In the genomic region with DNA sequence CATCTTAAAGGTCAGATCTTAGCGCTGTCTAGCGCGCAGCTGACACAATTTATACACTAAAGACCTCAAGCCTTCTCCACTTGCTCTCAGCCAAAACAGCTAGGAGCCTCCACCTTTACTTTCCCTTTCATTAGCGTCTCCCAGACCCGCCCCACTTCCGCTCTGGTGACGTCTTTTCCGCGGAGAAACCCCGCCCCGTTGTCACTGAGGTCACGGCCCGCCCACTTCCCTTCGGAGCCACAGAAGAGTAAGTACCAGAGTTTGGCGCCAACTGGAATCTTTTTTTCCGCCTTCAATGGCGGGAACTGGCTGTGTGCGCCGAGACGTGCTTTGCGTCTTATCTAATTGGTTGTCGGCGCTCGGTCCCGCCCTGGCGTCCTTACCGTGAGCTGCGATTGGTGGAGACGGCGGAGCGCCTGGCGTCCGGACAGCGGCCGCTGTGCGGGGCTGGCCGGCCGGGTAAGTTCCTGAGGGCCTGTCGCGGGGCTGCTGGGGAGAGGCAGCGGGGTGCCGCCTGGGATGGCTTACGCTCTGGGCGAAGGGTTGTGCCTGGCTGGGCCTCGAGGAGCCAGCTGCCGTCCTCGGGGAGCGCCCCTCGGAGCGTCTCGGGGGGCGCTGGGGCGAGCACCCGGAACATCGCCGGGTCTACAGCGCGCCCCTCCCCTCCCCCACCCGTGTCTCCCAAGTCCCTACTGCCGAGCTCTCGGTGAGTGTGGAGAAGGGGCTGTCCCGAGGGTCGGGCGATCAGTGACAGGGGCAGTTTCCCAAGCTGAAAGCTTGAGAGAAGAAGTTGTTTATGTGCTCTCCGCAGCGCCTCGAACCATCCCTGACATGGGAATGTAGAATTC, we compare ENCODE assay signal across 8 mouse cellular contexts. TPM values are rescaled to one million over a fixed set of nuclear protein-coding genes. Genes with fewer than 3 reads are reported as not detected.
A peak's percentile ranks its signal among the peaks of the same experiment; 100 is the strongest.
DNase-seq lines count a peak whose midpoint lies in the region; ATAC-seq and TF ChIP-seq lines count a peak whose summit lies in the region.

TSS of gene Casp8ap2 (plus strand) at position 418 of the 848 bp plus-strand sequence.

- H3K79me2 ChIP-seq in heart, adult 2 months (replicated peaks; ENCODE audit: control insufficient read depth, insufficient read depth, low read length): no peaks in the 10 kb centered on the region; the same call in 1 of the 2 replicates

- peaks cover 16% of the 10 kb centered on the region for H3K4me1 ChIP-seq in embryonic facial prominence, embryonic 14.5 days (ENCODE audit: control insufficient read depth, insufficient read depth, low read length)
- no peaks in the 10 kb centered on the region; the same call in 1 of the 2 replicates for H3K4me1 ChIP-seq in heart, adult 2 months (ENCODE audit: control insufficient read depth, insufficient read depth, low read length)
- peaks cover 17% of the 10 kb centered on the region for H3K4me1 ChIP-seq in limb, embryonic 13.5 days
- peaks cover 11% of the 10 kb centered on the region for H3K4me1 ChIP-seq in midbrain, embryonic 16.5 days (ENCODE audit: control insufficient read depth, insufficient read depth, low read length)

- WGBS in embryonic facial prominence, embryonic 14.5 days: under 1% methylated on average over 40 of the region's 67 CpGs
- under 1% methylated on average over 67 of the region's 67 CpGs for WGBS in heart, adult 2 months
- under 1% methylated on average over 64 of the region's 67 CpGs for WGBS in limb, embryonic 13.5 days
- WGBS in midbrain, embryonic 16.5 days: under 1% methylated on average over 65 of the region's 67 CpGs

- peak within 1 kb of the TSS; percentile 88 for H3K4me3 ChIP-seq in embryonic facial prominence, embryonic 14.5 days (ENCODE audit: low read depth, low read length)
- H3K4me3 ChIP-seq in heart, adult 2 months: peak within 1 kb of the TSS; percentile 83
- H3K4me3 ChIP-seq in limb, embryonic 13.5 days: peak within 1 kb of the TSS; percentile 83
- H3K4me3 ChIP-seq in midbrain, embryonic 16.5 days (ENCODE audit: low read depth, low read length): peak within 1 kb of the TSS; percentile 94

- peak within 1 kb of the TSS; percentile 87 for H3K9ac ChIP-seq in embryonic facial prominence, embryonic 14.5 days (ENCODE audit: low read depth, low read length)
- peak within 1 kb of the TSS; percentile 94 for H3K9ac ChIP-seq in heart, adult 2 months (ENCODE audit: low read depth, low read length)
- peak within 1 kb of the TSS; percentile 86 for H3K9ac ChIP-seq in limb, embryonic 13.5 days
- H3K9ac ChIP-seq in midbrain, embryonic 16.5 days (ENCODE audit: low read depth, low read length): peak within 1 kb of the TSS; percentile 88

- ATAC-seq in embryonic facial prominence, embryonic 14.5 days (ENCODE audit: low read depth): peak; percentile 99
- peak; percentile 98 for ATAC-seq in limb, embryonic 13.5 days (ENCODE audit: low FRiP score, low read depth)
- peak; percentile 99 for ATAC-seq in midbrain, embryonic 16.5 days

- no peaks in the 10 kb centered on the region for H3K27me3 ChIP-seq in embryonic facial prominence, embryonic 14.5 days (replicated peaks; ENCODE audit: control insufficient read depth, insufficient read depth, low read length)
- H3K27me3 ChIP-seq in heart, adult 2 months (ENCODE audit: control insufficient read depth, insufficient read depth, low read length): no peaks in the 10 kb centered on the region
- H3K27me3 ChIP-seq in limb, embryonic 13.5 days: no peaks in the 10 kb centered on the region
- no peaks in the 10 kb centered on the region for H3K27me3 ChIP-seq in midbrain, embryonic 16.5 days (ENCODE audit: control insufficient read depth, insufficient read depth, low read depth, low read length)

- TF ChIP-seq CTCF in heart, adult 2 months (IDR thresholded peaks at IDR 0.05): peak; percentile 16; the same call in 1 of the 2 replicates

- H3K4me2 ChIP-seq in embryonic facial prominence, embryonic 14.5 days (ENCODE audit: low read depth, low read length): peak within 1 kb of the TSS; percentile 59
- peak within 1 kb of the TSS; percentile 72 for H3K4me2 ChIP-seq in limb, embryonic 13.5 days (replicated peaks)
- peak within 1 kb of the TSS; percentile 93 for H3K4me2 ChIP-seq in midbrain, embryonic 16.5 days (ENCODE audit: low read length)

- peak; percentile 86 for TF ChIP-seq POLR2A in heart, adult 2 months (IDR thresholded peaks at IDR 0.05; ENCODE audit: insufficient read depth, low read depth, low read length)

- intact Hi-C loops in heart, adult 2 months (cut with DNase I): loop anchor here (2.0 kb wide), 1 partner anchor 42 kb away; the partner anchor contains the start of gene Mdn1

- no peaks in the 10 kb centered on the region for H3K36me3 ChIP-seq in embryonic facial prominence, embryonic 14.5 days (ENCODE audit: control insufficient read depth, insufficient read depth, low read length)
- H3K36me3 ChIP-seq in heart, adult 2 months (ENCODE audit: control insufficient read depth, insufficient read depth, low read length): no peaks in the 10 kb centered on the region; the same call in 1 of the 2 replicates
- H3K36me3 ChIP-seq in limb, embryonic 13.5 days: 0 out of 2 replicates have a peak, but pooled peaks cover 3% of the 10 kb centered on the region
- H3K36me3 ChIP-seq in midbrain, embryonic 16.5 days (ENCODE audit: control insufficient read depth, insufficient read depth, low read length): no peaks in the 10 kb centered on the region; the same call in 1 of the 2 replicates

- peak; percentile 99 for DNase-seq in 3T3-L1 (ENCODE audit: low read depth, low spot score)
- DNase-seq in adrenal gland, postnatal 4 days (ENCODE audit: low spot score in 2 of 2): peak; percentile 94 to 98
- DNase-seq in embryonic facial prominence, embryonic 14.5 days (ENCODE audit: low spot score): peak; percentile 100
- DNase-seq in heart, adult 2 months: peak; percentile 99
- DNase-seq in kidney, adult 8-10 months: peak; percentile 100
- DNase-seq in spleen, postnatal 10 days (ENCODE audit: low spot score in 2 of 2): peak; percentile 96 to 99

- peak within 1 kb of the TSS; percentile 82 for H3K27ac ChIP-seq in embryonic facial prominence, embryonic 14.5 days (replicated peaks; ENCODE audit: low read depth, low read length)
- H3K27ac ChIP-seq in heart, adult 2 months: peak within 1 kb of the TSS; percentile 95
- peak within 1 kb of the TSS; percentile 83; the same call in 1 of the 2 replicates for H3K27ac ChIP-seq in limb, embryonic 13.5 days
- H3K27ac ChIP-seq in midbrain, embryonic 16.5 days (ENCODE audit: low read length): peak within 1 kb of the TSS; percentile 88

- H3K9me3 ChIP-seq in embryonic facial prominence, embryonic 14.5 days (ENCODE audit: control insufficient read depth, low read length): no peaks in the 10 kb centered on the region
- H3K9me3 ChIP-seq in limb, embryonic 13.5 days: no peaks in the 10 kb centered on the region
- no peaks in the 10 kb centered on the region for H3K9me3 ChIP-seq in midbrain, embryonic 16.5 days (replicated peaks; ENCODE audit: control insufficient read depth, low read length, poor library complexity, severe bottlenecking)

- TF ChIP-seq EP300 in heart, adult 2 months (IDR thresholded peaks at IDR 0.05; ENCODE audit: insufficient read depth, low read depth, low read length): peak; percentile 90

RNA-seq across cellular contexts. Expression of gene Casp8ap2, which starts in this region (rescaled TPM):
- total RNA-seq in adrenal gland, postnatal 4 days (2021): 10 to 100 TPM; 14.8 to 15.5 TPM
- 49.3 and 56.1 TPM in 2 replicates for polyA plus RNA-seq in embryonic facial prominence, embryonic 14.5 days (2014; fragmentation: Nextera tagmentation; extraction: Ambion mirVana)
- 1 to 10 TPM; 4.9 to 6.7 TPM for total RNA-seq in heart, adult 2 months (2021)
- polyA plus RNA-seq in heart, adult 2 months (2012; rRNA removed): 2.5 and 4.2 TPM in 2 replicates
- polyA plus RNA-seq in limb, embryonic 13.5 days (2015; fragmentation: Nextera tagmentation; extraction: Ambion mirVana): 79.6 and 84.6 TPM in 2 replicates
- 33.2 and 43.4 TPM in 2 replicates for polyA plus RNA-seq in midbrain, embryonic 16.5 days (2015; fragmentation: Nextera tagmentation; extraction: Ambion mirVana)

Comparison
In these comparisons a context has a peak if more than half of its experiments do, and no peak if none do; other contexts are left out.
1. Peak in every context shown above with its lines: DNase-seq, ATAC-seq, H3K4me3 ChIP-seq and H3K27ac ChIP-seq.